Mouse (Mus musculus): ENCODE results near the gene Fgfr2.
"Not testable (repeated sequence)": the region's sequence is repeated elsewhere in the genome, so short reads cannot be mapped to it uniquely, and the experiment has no call there.

The Fgfr2 gene

GRCm38 (mm10) chr7:133120221-133120751 lies 2.9 kb downstream of the Fgfr2 start:
- DNase-seq (ENCODE audit: low read depth, low spot score): peak; percentile 80

GRCm38 (mm10) chr7:133117815-133118214 lies 5.3 kb downstream of the Fgfr2 start:
- no peak for DNase-seq (ENCODE audit: low read depth, low spot score)

GRCm38 (mm10) chr7:133116542-133116941 lies 6.6 kb downstream of the Fgfr2 start:
- DNase-seq (ENCODE audit: low read depth, low spot score): no peak

- no peak for DNase-seq (ENCODE audit: low read depth, low spot score)
Observed at GRCm38 (mm10) chr7:133115886-133116285, 7.3 kb downstream of the Fgfr2 start.

GRCm38 (mm10) chr7:133114847-133115470 lies 8.2 kb downstream of the Fgfr2 start:
- DNase-seq (ENCODE audit: low read depth, low spot score): peak; percentile 44

- no peak for DNase-seq (ENCODE audit: low read depth, low spot score)
Observed at GRCm38 (mm10) chr7:133113185-133113895, 9.8 kb downstream of the Fgfr2 start.

- DNase-seq (ENCODE audit: low read depth, low spot score): no peak
Observed at GRCm38 (mm10) chr7:133112351-133112831, 10.8 kb downstream of the Fgfr2 start.

- DNase-seq (ENCODE audit: low read depth, low spot score): no peak
Observed at GRCm38 (mm10) chr7:133109442-133109841, 13.7 kb downstream of the Fgfr2 start.

GRCm38 (mm10) chr7:133108695-133109094 lies 14.5 kb downstream of the Fgfr2 start:
- no peak for DNase-seq (ENCODE audit: low read depth, low spot score)

GRCm38 (mm10) chr7:133102578-133102977 lies 20.6 kb downstream of the Fgfr2 start:
- DNase-seq (ENCODE audit: low read depth, low spot score): no peak

GRCm38 (mm10) chr7:133101070-133101469 lies 22.1 kb downstream of the Fgfr2 start:
- DNase-seq (ENCODE audit: low read depth, low spot score): no peak

GRCm38 (mm10) chr7:133100178-133100577 lies 23.0 kb downstream of the Fgfr2 start:
- DNase-seq (ENCODE audit: low read depth, low spot score): no peak

- no peak for DNase-seq (ENCODE audit: low read depth, low spot score)
Observed at GRCm38 (mm10) chr7:133099266-133099665, 23.9 kb downstream of the Fgfr2 start.

- DNase-seq (ENCODE audit: low read depth, low spot score): no peak
Observed at GRCm38 (mm10) chr7:133098118-133098793, 24.9 kb downstream of the Fgfr2 start.

- not testable (repeated sequence) for DNase-seq (ENCODE audit: low read depth, low spot score)
Observed at GRCm38 (mm10) chr7:133095610-133096009, 27.5 kb downstream of the Fgfr2 start.

GRCm38 (mm10) chr7:133094711-133095495 lies 28.2 kb downstream of the Fgfr2 start:
- DNase-seq (ENCODE audit: low read depth, low spot score): no peak

GRCm38 (mm10) chr7:133094161-133094560 lies 29.0 kb downstream of the Fgfr2 start:
- peak; percentile 23 for DNase-seq (ENCODE audit: low read depth, low spot score)

- DNase-seq (ENCODE audit: low read depth, low spot score): no peak
Observed at GRCm38 (mm10) chr7:133093731-133094130, 29.4 kb downstream of the Fgfr2 start.

GRCm38 (mm10) chr7:133090641-133091040 lies 32.5 kb downstream of the Fgfr2 start:
- DNase-seq (ENCODE audit: low read depth, low spot score): no peak

- no peak for DNase-seq (ENCODE audit: low read depth, low spot score)
Observed at GRCm38 (mm10) chr7:133089621-133090260, 33.4 kb downstream of the Fgfr2 start.

- DNase-seq (ENCODE audit: low read depth, low spot score): no peak
Observed at GRCm38 (mm10) chr7:133088830-133089261, 34.3 kb downstream of the Fgfr2 start.
